Mouse (Mus musculus) bone marrow, adult 2 months (tissue): Measurements from ENCODE around the gene Ccdc180.

Experiments
- CTCF ChIP-seq: fragments of 200-500 bp; IDR thresholded peaks from 2 replicates; pipeline ENCODE4 v1.5.1; 2011; ENCODE audit warnings: low read length, control low read depth; ENCODE audit not compliant: control insufficient read depth, insufficient read depth
- POLR2A ChIP-seq: fragments of 200-500 bp; IDR thresholded peaks from 2 replicates; pipeline ENCODE4 v1.6.1; 2011; ENCODE audit warnings: low read depth, mild to moderate bottlenecking, control low read depth, low read length, borderline replicate concordance; ENCODE audit not compliant: control insufficient read depth

DNA sequence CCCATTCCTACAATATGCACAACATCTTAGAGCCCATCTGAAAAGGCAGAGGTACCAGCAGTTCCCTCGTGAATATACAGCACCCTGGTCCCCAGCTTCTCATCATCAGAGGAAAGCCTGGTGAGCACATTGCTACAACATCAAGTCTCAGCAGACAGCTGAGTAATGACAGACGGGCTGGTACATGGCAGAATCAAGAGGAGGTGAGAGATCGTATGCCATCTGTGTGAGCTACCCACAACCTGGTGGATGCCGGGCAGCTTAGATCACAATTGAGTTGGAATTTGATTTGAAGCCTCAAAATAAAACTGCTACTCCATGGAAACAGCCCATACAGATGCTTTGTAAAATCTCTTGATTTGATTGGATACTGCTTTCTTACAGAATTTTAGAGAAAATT is 108.4 kb downstream of the Ccdc180 start:
- TF ChIP-seq POLR2A, result no peak
- no peak for TF ChIP-seq CTCF
